Mouse (Mus musculus): ENCODE results near the gene Dennd5a. TPM values are rescaled to one million over a fixed set of nuclear protein-coding genes. Genes with fewer than 3 reads are reported as not detected.

Dennd5a gene
- polyA plus RNA-seq, 2 experiments, result 55.3 to 112 TPM

GRCm38 (mm10) chr7:109924965-109925364, 35.3 kb downstream of the Dennd5a start:
- Histone ChIP-seq H3K9ac (ENCODE audit: low read depth, low read length, severe bottlenecking) (no peak overlapping the region), H3K36me3 (ENCODE audit: control insufficient read depth, insufficient read depth, low read length) (peaks cover 63% of the 10 kb centered on the region), H3K4me1 (ENCODE audit: control insufficient read depth, insufficient read depth, low read length) (0 out of 2 replicates have a peak, but pooled peaks cover 3% of the 10 kb centered on the region), H3K4me2 (replicated peaks; ENCODE audit: low read depth, low read length, severe bottlenecking) (no peak overlapping the region), H3K27ac (replicated peaks; ENCODE audit: low read depth, low read length) (no peak overlapping the region), H3K9me3 (ENCODE audit: control insufficient read depth, low read length) (no peaks in the 10 kb centered on the region), H3K27me3 (ENCODE audit: control insufficient read depth, insufficient read depth, low read length) (no peaks in the 10 kb centered on the region), H3K4me3 (replicated peaks; ENCODE audit: low read length) (no peak overlapping the region)
- TF ChIP-seq POLR2A (IDR thresholded peaks at IDR 0.05; ENCODE audit: borderline replicate concordance, extremely low read depth, insufficient read depth, insufficient read length), result no peak
- WGBS, result 84% methylated on average over 2 of the region's 2 CpGs
- no peak for ATAC-seq (ENCODE audit: low FRiP score, low read depth)
- DNase-seq (ENCODE audit: low spot score), result no peak

DNA sequence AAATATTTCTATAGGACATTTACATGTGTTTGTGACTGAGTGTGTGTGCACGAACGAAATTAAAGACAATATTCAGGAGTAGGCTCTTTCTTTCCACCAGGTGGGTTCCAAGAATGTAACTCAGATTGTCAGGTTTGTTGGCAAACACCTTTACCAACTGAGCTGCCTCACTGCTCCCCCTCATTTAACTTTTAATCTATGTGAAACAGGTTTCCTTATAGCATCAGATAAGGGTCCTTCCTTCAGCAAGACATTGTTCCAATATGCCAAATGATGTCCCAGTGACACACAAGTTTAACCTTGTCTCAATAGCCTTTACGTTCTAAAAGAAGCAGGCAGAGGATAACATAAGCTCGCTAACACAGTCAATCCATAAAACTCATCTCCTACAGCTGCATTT, 37.4 kb downstream of the Dennd5a start:
- no peak overlapping the region for H3K9ac ChIP-seq (ENCODE audit: low read depth, low read length, severe bottlenecking)
- 89% methylated on average over 4 of the region's 4 CpGs for WGBS
- DNase-seq (ENCODE audit: low spot score), result no peak
- H3K36me3 ChIP-seq (ENCODE audit: control insufficient read depth, insufficient read depth, low read length), result peaks cover 66% of the 10 kb centered on the region
- H3K4me1 ChIP-seq (ENCODE audit: control insufficient read depth, insufficient read depth, low read length), result 0 out of 2 replicates have a peak, but pooled peaks cover 3% of the 10 kb centered on the region
- H3K27ac ChIP-seq (replicated peaks; ENCODE audit: low read depth, low read length), result no peak overlapping the region
- no peaks in the 10 kb centered on the region for H3K9me3 ChIP-seq (ENCODE audit: control insufficient read depth, low read length)
- no peaks in the 10 kb centered on the region for H3K27me3 ChIP-seq (ENCODE audit: control insufficient read depth, insufficient read depth, low read length)
- no peak overlapping the region for H3K4me3 ChIP-seq (replicated peaks; ENCODE audit: low read length)
- TF ChIP-seq POLR2A (IDR thresholded peaks at IDR 0.05; ENCODE audit: borderline replicate concordance, extremely low read depth, insufficient read depth, insufficient read length), result no peak
- no peak for ATAC-seq (ENCODE audit: low FRiP score, low read depth)
- H3K4me2 ChIP-seq (replicated peaks; ENCODE audit: low read depth, low read length, severe bottlenecking), result no peak overlapping the region

GRCm38 (mm10) chr7:109906165-109906564, 54.1 kb downstream of the Dennd5a start:
- WGBS, result 100% methylated on average over 2 of the region's 2 CpGs
- Histone ChIP-seq H3K27me3 (ENCODE audit: control insufficient read depth, insufficient read depth, low read length) (no peaks in the 10 kb centered on the region), H3K36me3 (ENCODE audit: control insufficient read depth, insufficient read depth, low read length) (peaks cover 87% of the 10 kb centered on the region), H3K4me2 (replicated peaks; ENCODE audit: low read depth, low read length, severe bottlenecking) (no peak overlapping the region), H3K27ac (replicated peaks; ENCODE audit: low read depth, low read length) (no peak overlapping the region), H3K9ac (ENCODE audit: low read depth, low read length, severe bottlenecking) (no peak overlapping the region), H3K4me3 (replicated peaks; ENCODE audit: low read length) (no peak overlapping the region), H3K9me3 (ENCODE audit: control insufficient read depth, low read length) (no peaks in the 10 kb centered on the region), H3K4me1 (ENCODE audit: control insufficient read depth, insufficient read depth, low read length) (no peaks in the 10 kb centered on the region)
- ATAC-seq (ENCODE audit: low FRiP score, low read depth) (no peak), DNase-seq (ENCODE audit: low spot score) (no peak)
- no peak for TF ChIP-seq POLR2A (IDR thresholded peaks at IDR 0.05; ENCODE audit: borderline replicate concordance, extremely low read depth, insufficient read depth, insufficient read length)

- H3K4me1 ChIP-seq (ENCODE audit: control insufficient read depth, insufficient read depth, low read length), result no peaks in the 10 kb centered on the region
- H3K36me3 ChIP-seq (ENCODE audit: control insufficient read depth, insufficient read depth, low read length), result peaks cover 100% of the 10 kb centered on the region
- DNase-seq (ENCODE audit: low spot score) (no peak), ATAC-seq (ENCODE audit: low FRiP score, low read depth) (no peak)
- WGBS, result 82% methylated on average over 9 of the region's 9 CpGs
- TF ChIP-seq POLR2A (IDR thresholded peaks at IDR 0.05; ENCODE audit: borderline replicate concordance, extremely low read depth, insufficient read depth, insufficient read length), result no peak
- H3K4me2 ChIP-seq (replicated peaks; ENCODE audit: low read depth, low read length, severe bottlenecking), result no peak overlapping the region
- H3K27ac ChIP-seq (replicated peaks; ENCODE audit: low read depth, low read length), result no peak overlapping the region
- H3K4me3 ChIP-seq (replicated peaks; ENCODE audit: low read length), result no peak overlapping the region
- no peak overlapping the region for H3K9ac ChIP-seq (ENCODE audit: low read depth, low read length, severe bottlenecking)
- no peaks in the 10 kb centered on the region for H3K27me3 ChIP-seq (ENCODE audit: control insufficient read depth, insufficient read depth, low read length)
- no peaks in the 10 kb centered on the region for H3K9me3 ChIP-seq (ENCODE audit: control insufficient read depth, low read length)
Observed at GRCm38 (mm10) chr7:109900921-109901320, 59.3 kb downstream of the Dennd5a start.

DNA sequence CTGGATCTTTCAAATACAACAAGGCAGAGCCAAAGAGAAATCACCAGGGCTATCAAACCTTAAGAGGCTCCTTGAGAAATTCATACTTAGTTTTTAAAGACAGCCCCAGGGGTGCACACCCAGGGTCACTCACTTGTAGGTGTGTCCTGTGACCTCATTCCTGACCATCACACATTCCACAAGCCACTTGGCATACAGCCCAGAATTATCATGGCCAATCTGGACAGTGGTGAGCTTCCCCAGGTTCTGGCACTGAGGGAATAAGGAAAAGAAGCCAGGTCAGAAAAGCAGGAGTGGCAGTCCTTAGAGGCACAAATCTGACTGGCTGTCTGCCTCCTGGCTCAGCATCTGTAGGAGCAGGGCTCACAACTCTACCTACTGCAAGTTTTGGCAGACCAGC, 61.4 kb downstream of the Dennd5a start:
- no peak overlapping the region for H3K4me2 ChIP-seq (replicated peaks; ENCODE audit: low read depth, low read length, severe bottlenecking)
- no peaks in the 10 kb centered on the region for H3K27me3 ChIP-seq (ENCODE audit: control insufficient read depth, insufficient read depth, low read length)
- H3K4me1 ChIP-seq (ENCODE audit: control insufficient read depth, insufficient read depth, low read length), result no peaks in the 10 kb centered on the region
- no peak overlapping the region for H3K27ac ChIP-seq (replicated peaks; ENCODE audit: low read depth, low read length)
- ATAC-seq (ENCODE audit: low FRiP score, low read depth) (no peak), DNase-seq (ENCODE audit: low spot score) (no peak)
- no peak overlapping the region for H3K9ac ChIP-seq (ENCODE audit: low read depth, low read length, severe bottlenecking)
- H3K9me3 ChIP-seq (ENCODE audit: control insufficient read depth, low read length), result no peaks in the 10 kb centered on the region
- no peak for TF ChIP-seq POLR2A (IDR thresholded peaks at IDR 0.05; ENCODE audit: borderline replicate concordance, extremely low read depth, insufficient read depth, insufficient read length)
- peaks cover 100% of the 10 kb centered on the region for H3K36me3 ChIP-seq (ENCODE audit: control insufficient read depth, insufficient read depth, low read length)
- no peak overlapping the region for H3K4me3 ChIP-seq (replicated peaks; ENCODE audit: low read length)

DNA sequence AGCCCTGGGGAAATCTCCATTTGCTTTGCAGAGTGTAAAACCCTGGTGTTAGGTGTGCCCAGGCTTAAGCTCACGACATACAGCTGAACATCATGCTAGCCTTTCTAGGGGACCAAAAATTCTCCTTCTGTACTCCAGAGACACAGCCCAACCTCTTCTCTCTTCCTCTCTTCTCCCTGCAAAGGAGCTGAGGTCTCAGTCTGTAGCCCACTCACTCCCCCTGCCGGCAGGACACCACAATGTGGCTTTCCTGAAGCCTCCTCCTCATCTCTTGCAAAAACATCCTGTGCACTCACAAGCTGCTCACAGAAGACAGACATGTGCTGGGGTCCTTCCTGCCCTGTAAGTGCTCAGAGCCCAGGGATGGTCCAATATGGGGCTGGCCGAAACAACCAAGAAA, 67.7 kb downstream of the Dennd5a start:
- no peak overlapping the region for H3K4me2 ChIP-seq (replicated peaks; ENCODE audit: low read depth, low read length, severe bottlenecking)
- no peak overlapping the region for H3K4me3 ChIP-seq (replicated peaks; ENCODE audit: low read length)
- no peak overlapping the region for H3K9ac ChIP-seq (ENCODE audit: low read depth, low read length, severe bottlenecking)
- 41% methylated on average over 3 of the region's 3 CpGs for WGBS
- TF ChIP-seq POLR2A (IDR thresholded peaks at IDR 0.05; ENCODE audit: borderline replicate concordance, extremely low read depth, insufficient read depth, insufficient read length), result no peak
- H3K4me1 ChIP-seq (ENCODE audit: control insufficient read depth, insufficient read depth, low read length), result no peaks in the 10 kb centered on the region
- H3K36me3 ChIP-seq (ENCODE audit: control insufficient read depth, insufficient read depth, low read length), result peaks cover 68% of the 10 kb centered on the region
- no peaks in the 10 kb centered on the region for H3K9me3 ChIP-seq (ENCODE audit: control insufficient read depth, low read length)
- no peak overlapping the region for H3K27ac ChIP-seq (replicated peaks; ENCODE audit: low read depth, low read length)
- DNase-seq (ENCODE audit: low spot score) (peak; percentile 73), ATAC-seq (ENCODE audit: low FRiP score, low read depth) (no peak)
- H3K27me3 ChIP-seq (ENCODE audit: control insufficient read depth, insufficient read depth, low read length), result no peaks in the 10 kb centered on the region

Data from limb, embryonic 14.5 days (tissue).